Comparison of ENCODE assay signal across 12 mouse cellular contexts in the genomic region with DNA sequence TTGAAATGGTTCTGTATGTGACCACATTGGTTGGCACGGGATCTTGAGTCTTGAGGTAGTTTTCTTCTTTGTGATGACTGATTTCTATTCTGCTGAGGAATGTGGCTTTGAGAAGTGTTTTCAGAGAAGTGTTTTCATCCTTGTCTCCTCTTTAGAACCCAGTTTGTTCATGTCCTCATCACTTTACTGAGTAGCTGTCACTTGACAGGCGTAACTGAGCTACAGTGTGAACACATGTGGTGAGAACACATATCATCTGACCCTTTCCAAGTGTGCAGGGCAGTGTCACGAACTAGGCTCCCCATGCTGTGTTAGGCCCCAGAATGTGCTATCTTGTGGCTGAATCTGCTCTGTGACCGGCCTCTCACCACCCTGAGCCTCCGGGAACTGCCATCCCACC.
"Had no signal": no experiment of that assay in that cellular context is flagged by ENCODE, and none has a peak within 500 bp of the region (broad histone marks: within the 10 kb centered on the region; RNA-seq: fewer than 3 reads in every experiment).

No protein-coding gene starts in this region.

- H3K4me3 ChIP-seq: limb, embryonic 13.5 days; liver, embryonic 12.5 days; midbrain, embryonic 15.5 days; neural tube, embryonic 12.5 days had no signal

- DNase-seq: kidney, adult 11 months; kidney, adult 9 months; kidney, postnatal 36 days; layer of hippocampus, adult 9-11 months; layer of hippocampus, postnatal 36 days; thymus, postnatal 4 days had no signal

- H3K4me1 ChIP-seq: liver, embryonic 12.5 days; neural tube, embryonic 12.5 days had no signal

- H3K9ac ChIP-seq: limb, embryonic 13.5 days; liver, embryonic 12.5 days; midbrain, embryonic 15.5 days; neural tube, embryonic 12.5 days had no signal

- H3K9me3 ChIP-seq: limb, embryonic 13.5 days; liver, embryonic 12.5 days; midbrain, embryonic 15.5 days; neural tube, embryonic 12.5 days had no signal

- H3K36me3 ChIP-seq: limb, embryonic 13.5 days; liver, embryonic 12.5 days; midbrain, embryonic 15.5 days; neural tube, embryonic 12.5 days had no signal

- H3K27me3 ChIP-seq: limb, embryonic 13.5 days; liver, embryonic 12.5 days; midbrain, embryonic 15.5 days; neural tube, embryonic 12.5 days had no signal

- H3K27ac ChIP-seq: kidney, postnatal 0 days; limb, embryonic 13.5 days; liver, embryonic 12.5 days; midbrain, embryonic 15.5 days; neural tube, embryonic 12.5 days; stomach, postnatal 0 days had no signal

- ATAC-seq: liver, embryonic 12.5 days; midbrain, embryonic 15.5 days had no signal

- H3K4me2 ChIP-seq: limb, embryonic 13.5 days; liver, embryonic 12.5 days; midbrain, embryonic 15.5 days; neural tube, embryonic 12.5 days had no signal
